Mouse (Mus musculus): ENCODE results near the gene Sipa1l3.

Sipa1l3 gene

GRCm38 (mm10) chr7:29305263-29305988, 213.0 kb downstream of the Sipa1l3 start:
- DNase-seq (ENCODE audit: low spot score in 2 of 2): no peak

GRCm38 (mm10) chr7:29304463-29305262, 213.8 kb downstream of the Sipa1l3 start:
- DNase-seq (ENCODE audit: low spot score in 2 of 2): no peak

- peak; percentile 52 to 61 for DNase-seq (ENCODE audit: low spot score in 2 of 2)
Measured at GRCm38 (mm10) chr7:29303738-29304462, 214.5 kb downstream of the Sipa1l3 start, which contains the start of gene Dpf1. Gene Dpf1, plus strand, starts transcription at chr7:29303951.

- DNase-seq (ENCODE audit: low spot score in 2 of 2): no peak
Measured at GRCm38 (mm10) chr7:29302641-29303040, 215.8 kb downstream of the Sipa1l3 start.

- peak in 1 of 2 experiments; percentile 56 for DNase-seq (ENCODE audit: low spot score in 2 of 2)
Measured at GRCm38 (mm10) chr7:29301127-29301566, 217.3 kb downstream of the Sipa1l3 start.

GRCm38 (mm10) chr7:29296998-29297397, 221.4 kb downstream of the Sipa1l3 start:
- DNase-seq (ENCODE audit: low spot score in 2 of 2): peak; percentile 69 to 76

- no peak for DNase-seq (ENCODE audit: low spot score in 2 of 2)
Measured at GRCm38 (mm10) chr7:29295861-29296647, 222.4 kb downstream of the Sipa1l3 start.

- DNase-seq (ENCODE audit: low spot score in 2 of 2): no peak
Measured at GRCm38 (mm10) chr7:29294111-29294761, 224.2 kb downstream of the Sipa1l3 start.

GRCm38 (mm10) chr7:29293131-29294065, 225.0 kb downstream of the Sipa1l3 start:
- peak; percentile 60 to 77 for DNase-seq (ENCODE audit: low spot score in 2 of 2)

GRCm38 (mm10) chr7:29292458-29293098, 225.9 kb downstream of the Sipa1l3 start:
- peak; percentile 71 to 79 for DNase-seq (ENCODE audit: low spot score in 2 of 2)

GRCm38 (mm10) chr7:29291616-29292457, 226.6 kb downstream of the Sipa1l3 start:
- DNase-seq (ENCODE audit: low spot score in 2 of 2): no peak

GRCm38 (mm10) chr7:29290691-29291485, 227.6 kb downstream of the Sipa1l3 start:
- no peak for DNase-seq (ENCODE audit: low spot score in 2 of 2)

- no peak for DNase-seq (ENCODE audit: low spot score in 2 of 2)
Measured at GRCm38 (mm10) chr7:29289856-29290255, 228.6 kb downstream of the Sipa1l3 start.

- peak; percentile 75 to 81 for DNase-seq (ENCODE audit: low spot score in 2 of 2)
Measured at GRCm38 (mm10) chr7:29288942-29289638, 229.4 kb downstream of the Sipa1l3 start, which contains the start of gene Ppp1r14a. Gene Ppp1r14a, plus strand, starts transcription at chr7:29289308.

GRCm38 (mm10) chr7:29288079-29288478, 230.4 kb downstream of the Sipa1l3 start:
- no peak for DNase-seq (ENCODE audit: low spot score in 2 of 2)

- no peak for DNase-seq (ENCODE audit: low spot score in 2 of 2)
Measured at GRCm38 (mm10) chr7:29287481-29287880, 231.0 kb downstream of the Sipa1l3 start.

- no peak for DNase-seq (ENCODE audit: low spot score in 2 of 2)
Measured at GRCm38 (mm10) chr7:29284523-29284922, 233.9 kb downstream of the Sipa1l3 start.
